Comparison of ENCODE assay signal across 9 mouse cellular contexts in genomic region chrX:12851684-12852083, GRCm38 (mm10).
DNase-seq lines count a peak whose midpoint lies in the region; ATAC-seq and TF ChIP-seq lines count a peak whose summit lies in the region.
"Had no signal": no experiment of that assay in that cellular context is flagged by ENCODE, and none has a peak within 500 bp of the region (broad histone marks: within the 10 kb centered on the region; RNA-seq: fewer than 3 reads in every experiment).

No protein-coding gene starts in this region.

- no peak overlapping the region for H3K9ac ChIP-seq in liver, embryonic 14.5 days (replicated peaks)
- no peak overlapping the region for H3K9ac ChIP-seq in liver, embryonic 11.5 days (ENCODE audit: low read depth, low read length)
- H3K9ac ChIP-seq: liver, embryonic 13.5 days had no signal

- H3K36me3 ChIP-seq in liver, embryonic 14.5 days (replicated peaks; ENCODE audit: control insufficient read depth, insufficient read depth, low read depth), result no peaks in the 10 kb centered on the region
- H3K36me3 ChIP-seq in liver, embryonic 11.5 days (ENCODE audit: control insufficient read depth, insufficient read depth, low read length), result no peaks in the 10 kb centered on the region
- H3K36me3 ChIP-seq: liver, embryonic 13.5 days had no signal

- no peak for ATAC-seq in cerebellum, adult (ENCODE audit: insufficient number of reproducible peaks, low FRiP score, low TSS enrichment)
- no peak for ATAC-seq in liver, embryonic 14.5 days (ENCODE audit: insufficient read depth)
- no peak for ATAC-seq in liver, embryonic 11.5 days (replicated peaks; ENCODE audit: low FRiP score)

- H3K27me3 ChIP-seq in liver, embryonic 14.5 days (ENCODE audit: control insufficient read depth, insufficient read depth, low read length), result no peaks in the 10 kb centered on the region
- H3K27me3 ChIP-seq in liver, embryonic 11.5 days (replicated peaks; ENCODE audit: control insufficient read depth, insufficient read depth, low read length), result 0 out of 2 replicates have a peak, but pooled peaks cover 2% of the 10 kb centered on the region
- H3K27me3 ChIP-seq: liver, embryonic 13.5 days had no signal

- peak; percentile 66 for TF ChIP-seq CTCF in liver, embryonic 14.5 days (IDR thresholded peaks at IDR 0.05; ENCODE audit: low read depth)

- H3K4me1 ChIP-seq in liver, embryonic 14.5 days (replicated peaks; ENCODE audit: control insufficient read depth in 2 of 2, insufficient read depth in 2 of 2, low read length in 1 of 2), result no peaks in the 10 kb centered on the region
- no peaks in the 10 kb centered on the region for H3K4me1 ChIP-seq in liver, embryonic 11.5 days (replicated peaks; ENCODE audit: control insufficient read depth, insufficient read depth, low read length)
- H3K4me1 ChIP-seq: liver, embryonic 13.5 days had no signal

- H3K4me2 ChIP-seq in liver, embryonic 14.5 days (ENCODE audit: low read depth), result no peak overlapping the region
- no peak overlapping the region for H3K4me2 ChIP-seq in liver, embryonic 11.5 days
- H3K4me2 ChIP-seq: liver, embryonic 13.5 days had no signal

- no peak overlapping the region for H3K4me3 ChIP-seq in liver, embryonic 14.5 days (ENCODE audit: insufficient read depth in 1 of 2, low read depth in 2 of 2, low read length in 2 of 2)
- H3K4me3 ChIP-seq in liver, embryonic 11.5 days (ENCODE audit: low read depth, low read length), result no peak overlapping the region
- H3K4me3 ChIP-seq: liver, embryonic 13.5 days had no signal

- 56% methylated on average over 4 of the region's 4 CpGs for WGBS in liver, embryonic 14.5 days (ENCODE audit: insufficient replicate concordance)
- WGBS in liver, embryonic 11.5 days, result 58% methylated on average over 4 of the region's 4 CpGs

- H3K27ac ChIP-seq in liver, embryonic 14.5 days, result no peak overlapping the region
- no peak overlapping the region for H3K27ac ChIP-seq in liver, embryonic 11.5 days (ENCODE audit: low read depth, low read length)
- H3K27ac ChIP-seq: liver, embryonic 13.5 days had no signal

- DNase-seq in cerebellum, adult 9-10 months, result peak; percentile 49
- DNase-seq in liver, embryonic 14.5 days (ENCODE audit: low read depth in 3 of 3, low spot score in 3 of 3), result peak in 1 of 3 experiments; percentile 20
- DNase-seq in liver, embryonic 11.5 days (ENCODE audit: low spot score), result no peak
- peak; percentile 49 for DNase-seq in c-Kit-positive CD71-positive TER-119-positive erythroid progenitor cells, embryonic 14.5 days (ENCODE audit: low spot score)
- DNase-seq in retina, postnatal 1 day, result peak; percentile 62
- no peak for DNase-seq in adrenal gland, postnatal 10 days
- no peak for DNase-seq in right cerebral cortex, adult 2 months (ENCODE audit: low spot score in 2 of 2)
- DNase-seq: liver, embryonic 13.5 days had no signal

- TF ChIP-seq EP300 in liver, embryonic 14.5 days (IDR thresholded peaks at IDR 0.05; ENCODE audit: low read depth), result no peak

- H3K9me3 ChIP-seq in liver, embryonic 14.5 days (ENCODE audit: control insufficient read depth, low read length), result no peaks in the 10 kb centered on the region
- H3K9me3 ChIP-seq in liver, embryonic 11.5 days (ENCODE audit: control insufficient read depth, low read length), result no peaks in the 10 kb centered on the region
- H3K9me3 ChIP-seq: liver, embryonic 13.5 days had no signal

Comparison
In these comparisons a context has a peak if more than half of its experiments do, and no peak if none do; other contexts are left out.
1. DNase-seq: peak in cerebellum, adult 9-10 months (single experiment), c-Kit-positive CD71-positive TER-119-positive erythroid progenitor cells, embryonic 14.5 days (single experiment) and retina, postnatal 1 day (single experiment); none in liver, embryonic 11.5 days (single experiment), adrenal gland, postnatal 10 days (single experiment) and right cerebral cortex, adult 2 months (0 of 2).